Mouse (Mus musculus) monocyte, adult 2 months (primary cell): Measurements from ENCODE around the gene Hnf1a.

Source experiments
- DNase-seq, 2 experiments: peaks; one replicate each; pipeline ENCODE4 v3.0.0; 2022; ENCODE audit warnings: low spot score in 2 of 2, low read depth in 1 of 2

The Hnf1a gene

DNA sequence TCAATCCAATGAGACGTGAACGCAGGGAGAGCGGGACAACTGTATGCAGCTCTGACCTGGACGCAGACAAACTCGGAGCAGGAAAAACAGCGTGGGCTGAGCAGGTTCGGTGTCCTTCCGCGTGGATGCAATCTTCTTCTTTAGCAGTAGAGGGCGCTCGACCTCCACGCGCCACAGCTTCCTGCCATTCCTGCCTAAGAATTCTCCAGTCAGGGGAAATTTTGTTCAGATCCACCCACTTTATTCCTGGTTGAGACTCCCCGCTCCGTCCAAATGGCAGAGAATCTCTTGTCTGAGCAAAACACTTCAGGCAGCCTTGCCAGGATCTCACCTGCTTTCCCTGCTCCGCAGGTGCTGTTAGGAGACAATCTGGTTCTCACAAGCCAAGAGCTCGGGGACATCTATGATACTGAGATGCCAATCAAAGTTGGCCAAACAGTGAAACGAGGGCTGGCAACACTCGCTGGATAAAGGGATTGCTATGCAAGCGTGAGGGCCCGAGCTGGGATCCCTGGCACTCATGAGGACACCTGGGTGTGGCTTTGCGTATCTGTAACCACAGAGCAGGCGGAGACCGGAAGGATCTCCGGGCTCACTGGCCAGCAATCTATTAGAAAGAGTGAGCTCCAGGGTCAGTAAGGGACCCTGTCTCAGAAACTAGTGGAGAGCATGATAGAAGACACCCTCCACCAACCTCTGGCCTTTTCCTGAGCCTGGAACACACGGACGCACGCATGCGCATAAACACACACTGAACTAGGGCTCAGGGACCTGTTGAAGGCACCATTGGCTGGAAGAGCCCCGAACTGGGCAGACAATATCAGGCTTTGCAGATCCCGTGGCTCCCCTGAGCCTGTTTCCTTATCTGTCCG is 8.6 kb upstream of the Hnf1a start:
- peak; percentile 14 to 47 for DNase-seq

DNA sequence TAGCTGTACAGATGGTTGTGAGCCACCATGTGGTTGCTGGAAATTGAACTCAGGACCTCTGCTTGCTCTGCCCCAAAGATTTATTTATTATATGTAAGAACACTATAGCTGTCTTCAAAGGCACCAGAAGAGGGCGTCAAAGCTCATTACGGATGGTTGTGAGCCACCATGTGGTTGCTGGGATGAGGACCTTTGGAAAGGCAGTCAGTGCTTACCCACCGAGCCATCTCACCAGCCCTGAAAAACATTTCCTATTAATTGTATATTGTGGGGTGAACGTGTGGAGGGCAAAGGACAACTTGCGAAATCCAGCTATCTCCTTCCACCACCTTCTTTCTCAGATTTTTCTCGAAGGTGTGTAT is 8.0 kb upstream of the Hnf1a start:
- DNase-seq: no peak

DNA sequence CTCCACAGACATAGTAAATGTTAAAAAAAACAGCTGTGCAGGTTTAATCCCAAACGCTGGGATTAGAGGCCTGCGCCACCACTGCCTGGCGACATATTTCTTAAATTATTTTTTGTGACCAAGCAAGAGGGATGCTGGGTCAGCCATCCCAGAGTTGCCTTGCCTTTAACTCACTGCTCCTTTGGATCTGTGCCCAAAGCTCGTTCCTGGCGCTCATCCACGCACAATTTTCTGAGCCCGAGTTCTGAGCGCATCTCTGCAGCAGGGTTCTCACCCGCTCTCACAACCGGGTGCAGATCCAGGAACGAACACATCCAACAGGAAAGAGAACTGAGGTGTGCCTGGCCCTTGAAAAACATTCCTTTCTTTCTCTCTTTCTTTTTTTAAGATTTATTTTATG is 7.6 kb upstream of the Hnf1a start:
- no peak for DNase-seq

DNA sequence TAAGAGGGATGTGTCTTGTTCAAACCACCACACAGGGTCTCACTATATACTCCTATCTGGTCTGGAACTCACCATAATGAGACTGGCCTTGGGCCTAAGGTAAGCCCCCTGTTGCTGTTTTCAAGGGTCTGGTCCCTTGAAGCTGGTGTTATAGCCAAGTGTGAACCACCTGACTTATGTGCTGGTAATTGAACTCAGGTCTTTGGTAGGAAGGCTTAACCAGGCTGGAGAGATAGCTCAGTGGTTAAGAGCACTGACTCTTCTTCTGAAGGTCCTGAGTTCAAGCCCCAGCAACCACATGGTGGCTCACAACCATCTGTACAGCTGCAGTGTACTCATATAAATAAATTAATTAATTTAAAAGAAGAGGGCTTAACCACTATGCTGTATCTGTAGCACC is 6.0 kb upstream of the Hnf1a start:
- DNase-seq: no peak

DNA sequence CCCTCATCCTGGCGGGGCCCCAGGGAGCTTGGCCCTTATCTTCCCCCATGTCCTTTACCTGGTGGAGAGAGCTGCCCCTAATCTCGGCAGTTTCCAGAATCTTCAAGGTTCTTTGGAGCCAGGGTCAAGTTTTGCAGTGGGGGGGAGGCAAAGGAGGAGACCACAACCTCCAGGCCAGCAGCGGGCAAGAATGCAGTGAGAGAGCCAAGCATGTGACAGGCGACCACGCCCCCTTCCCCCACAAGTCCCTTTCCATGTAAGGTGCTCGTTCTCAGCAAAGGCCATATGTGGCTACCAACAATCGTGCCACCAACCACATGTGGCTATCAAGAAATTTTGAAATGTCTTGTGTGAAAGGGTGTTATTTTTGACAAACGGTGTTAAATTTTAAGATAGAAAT is 2.2 kb upstream of the Hnf1a start:
- DNase-seq: no peak

DNA sequence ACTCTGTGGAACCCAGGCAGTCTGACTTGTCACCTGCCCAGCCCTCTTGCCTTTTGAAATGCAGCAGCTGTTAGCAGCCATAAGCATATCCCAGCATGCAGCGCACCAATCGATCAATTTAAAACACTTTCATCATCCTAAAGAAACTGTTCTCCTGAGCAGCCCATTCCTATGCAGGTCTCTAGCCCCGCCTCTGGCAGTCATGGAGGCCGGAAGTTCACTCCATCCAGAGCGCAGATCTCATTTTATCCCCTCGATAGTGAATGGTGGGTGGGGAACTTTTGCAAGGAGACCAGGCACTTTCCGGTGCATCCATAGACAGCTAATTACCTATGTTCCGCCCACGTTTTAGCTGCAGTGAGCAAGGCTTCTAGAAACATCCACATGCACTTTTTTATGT is 1.3 kb upstream of the Hnf1a start:
- no peak for DNase-seq

DNA sequence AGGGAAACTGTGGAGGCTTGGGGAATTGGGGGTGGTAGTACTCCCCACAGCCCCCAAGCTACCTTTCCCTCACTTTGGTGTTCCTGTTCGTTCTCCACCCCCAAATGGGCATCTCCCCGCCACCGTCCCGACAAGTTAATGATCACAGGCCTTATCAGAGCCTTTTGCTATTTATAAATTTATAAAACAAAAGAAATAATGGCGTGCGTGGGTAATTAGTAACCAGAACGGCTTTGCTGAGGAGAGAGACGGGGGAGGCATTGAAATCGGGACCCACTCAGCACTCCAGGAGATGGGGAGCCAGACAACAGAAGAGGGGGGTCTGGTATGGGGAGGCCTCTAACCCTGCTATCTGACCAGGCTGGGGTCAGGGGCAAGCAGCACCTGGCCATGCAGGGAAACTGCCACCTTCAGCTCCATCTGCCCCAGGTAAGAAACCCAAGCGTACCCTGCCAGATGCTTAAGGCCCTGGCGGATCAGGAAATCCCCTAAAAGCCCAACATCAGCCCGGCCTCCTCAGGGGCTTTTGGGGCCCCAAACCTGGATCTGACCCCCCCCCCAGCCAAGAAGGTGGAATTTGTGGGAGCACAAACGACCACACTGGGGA is 1.2 kb downstream of the Hnf1a start:
- DNase-seq: no peak

DNA sequence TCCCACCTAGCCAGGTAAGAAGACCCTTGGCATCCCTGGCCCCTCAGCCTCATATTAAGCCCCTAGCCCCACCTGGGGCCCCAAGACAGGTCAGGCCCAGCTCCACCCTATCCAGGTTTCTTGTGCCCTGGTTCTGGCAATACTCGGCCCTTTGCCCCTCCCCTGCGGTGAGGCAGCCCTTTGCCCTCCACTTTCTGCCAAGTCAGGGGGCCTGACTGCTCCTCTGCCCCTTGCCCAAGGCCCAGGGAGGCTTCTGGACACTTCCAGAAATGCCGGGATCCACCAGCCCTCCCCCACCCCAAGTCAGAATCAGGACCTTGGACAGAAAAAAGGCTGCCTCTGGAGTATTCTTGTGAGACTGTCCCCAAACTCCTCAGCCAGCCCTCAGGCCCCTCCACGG is 1.8 kb downstream of the Hnf1a start:
- no peak for DNase-seq

DNA sequence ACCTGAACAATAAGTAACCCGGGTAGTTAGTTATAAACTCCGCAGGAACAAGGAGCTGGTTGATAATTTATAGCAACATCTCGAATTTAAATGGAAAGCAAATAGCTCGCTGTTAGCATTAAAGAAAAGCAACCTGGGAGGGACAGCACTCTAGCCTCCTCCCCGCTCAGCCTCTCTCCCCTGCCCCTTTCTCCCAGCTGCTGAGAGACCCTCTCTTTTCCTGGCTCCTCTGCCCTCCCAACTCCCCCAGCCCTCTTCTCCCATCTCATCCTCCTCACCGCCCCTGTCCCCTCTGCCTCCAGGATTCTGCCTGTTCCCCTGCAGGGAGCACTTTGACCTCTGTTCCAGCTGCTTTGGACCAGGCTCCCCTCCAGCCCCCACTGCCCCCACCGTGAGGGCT is 2.2 kb downstream of the Hnf1a start:
- no peak for DNase-seq

DNA sequence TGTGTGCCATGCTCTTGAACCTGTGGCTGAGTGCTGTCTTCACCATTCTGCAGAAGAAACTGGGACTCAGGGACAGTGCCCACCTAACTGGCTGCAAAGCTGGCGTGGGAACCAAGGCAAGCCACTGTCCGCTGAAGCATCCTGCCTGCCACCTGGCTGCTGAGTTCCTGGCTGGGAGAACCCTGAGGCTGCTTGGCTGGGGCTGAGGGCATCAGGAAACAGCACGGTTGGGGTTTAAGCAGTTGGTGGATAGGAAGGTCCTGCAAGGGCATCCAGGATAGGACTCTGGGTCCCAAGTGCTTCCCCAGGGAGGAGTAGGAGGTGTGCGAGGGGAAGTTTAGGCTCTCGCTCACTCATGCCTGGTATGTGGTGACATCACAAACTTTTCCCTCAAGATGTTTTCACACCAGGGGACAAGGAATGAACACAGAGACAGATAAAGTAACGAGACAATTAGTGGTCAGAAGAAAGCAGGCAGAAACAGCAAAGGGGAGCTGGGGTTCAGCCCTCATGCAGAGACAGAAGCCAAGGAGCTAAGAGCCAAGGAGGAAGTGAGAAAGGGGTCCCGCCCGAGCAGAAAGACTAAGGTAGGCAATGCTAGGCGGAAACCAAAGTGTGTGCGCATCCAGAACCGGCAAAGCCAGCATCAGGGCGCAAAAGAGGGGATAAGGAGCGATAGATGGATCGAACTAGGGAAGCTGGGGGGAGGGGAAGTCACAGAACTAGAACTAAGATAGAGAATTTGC is 3.2 kb downstream of the Hnf1a start:
- no peak for DNase-seq

DNA sequence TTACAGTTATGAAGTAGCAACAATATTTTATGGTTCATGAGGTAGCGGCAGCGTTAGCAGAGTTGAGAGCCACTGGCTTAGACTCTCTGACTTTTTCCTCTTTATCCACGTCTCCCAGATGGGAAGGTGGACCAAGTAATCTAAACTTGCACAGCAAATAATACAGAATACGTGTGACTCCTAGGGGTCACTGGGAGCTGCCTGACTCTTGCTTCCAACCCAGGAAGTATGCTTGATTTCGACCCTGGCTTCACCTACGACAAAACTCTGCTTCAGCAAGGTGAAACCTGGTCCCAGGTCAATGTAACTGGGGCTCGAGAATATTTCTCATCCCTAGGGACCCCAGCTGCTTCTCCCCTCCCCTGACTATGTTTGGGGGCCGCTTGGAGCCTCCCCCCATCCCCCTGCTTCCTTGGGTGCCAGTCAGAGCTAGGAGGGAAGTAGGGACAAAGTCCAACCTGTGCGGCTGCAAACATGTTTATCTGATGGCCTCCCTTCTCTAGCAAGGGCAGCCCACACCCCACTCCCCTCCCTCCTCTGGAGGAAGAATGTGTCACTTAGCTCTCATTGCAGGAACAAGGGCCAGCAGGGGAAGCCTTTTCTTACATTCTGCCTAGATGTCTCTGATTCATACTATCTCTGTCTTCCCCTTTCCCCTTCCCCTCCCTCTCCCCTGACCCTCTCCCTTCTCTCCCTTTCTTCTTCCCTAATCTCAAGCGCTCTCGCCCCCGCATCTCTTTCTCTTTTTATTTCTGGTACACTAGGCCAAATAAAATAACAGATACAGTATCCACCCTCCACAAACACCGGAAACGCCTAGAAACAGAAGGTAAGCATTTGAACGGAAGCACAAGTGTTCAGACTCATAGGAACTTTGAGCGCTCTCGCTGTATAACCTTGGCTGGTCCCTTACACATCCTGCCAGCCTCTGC is 5.7 kb downstream of the Hnf1a start:
- no peak for DNase-seq

DNA sequence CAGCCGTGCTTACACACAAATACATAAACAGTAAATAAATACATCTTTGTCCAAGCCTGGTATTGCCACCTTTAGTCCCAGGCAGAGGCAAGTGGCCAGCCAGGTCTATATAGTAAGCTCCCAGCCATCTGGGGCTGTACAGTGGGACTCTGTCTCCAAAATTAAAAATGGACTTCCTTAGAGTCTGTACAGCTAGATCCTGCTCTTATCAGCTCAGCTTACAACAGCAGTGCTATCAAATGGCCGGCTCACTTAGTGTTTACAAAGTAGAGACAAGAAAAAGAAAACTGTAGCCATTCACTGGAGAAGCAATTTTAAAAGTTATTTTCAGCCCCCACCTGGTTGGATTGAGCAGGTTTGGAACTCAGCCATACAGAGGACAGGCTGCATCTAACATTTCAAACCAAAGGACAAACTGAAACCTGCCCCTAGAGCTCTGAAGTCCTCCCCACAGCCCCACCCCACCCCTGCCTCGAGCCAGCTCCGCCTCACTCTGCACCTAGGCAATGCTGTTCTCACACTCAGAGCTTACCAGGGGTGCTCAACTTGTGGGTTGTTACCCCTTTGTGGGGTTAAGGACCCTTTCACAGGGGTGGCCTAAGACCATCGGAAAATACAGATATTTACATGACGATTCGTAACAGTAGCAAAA is 6.5 kb downstream of the Hnf1a start:
- DNase-seq: no peak

DNA sequence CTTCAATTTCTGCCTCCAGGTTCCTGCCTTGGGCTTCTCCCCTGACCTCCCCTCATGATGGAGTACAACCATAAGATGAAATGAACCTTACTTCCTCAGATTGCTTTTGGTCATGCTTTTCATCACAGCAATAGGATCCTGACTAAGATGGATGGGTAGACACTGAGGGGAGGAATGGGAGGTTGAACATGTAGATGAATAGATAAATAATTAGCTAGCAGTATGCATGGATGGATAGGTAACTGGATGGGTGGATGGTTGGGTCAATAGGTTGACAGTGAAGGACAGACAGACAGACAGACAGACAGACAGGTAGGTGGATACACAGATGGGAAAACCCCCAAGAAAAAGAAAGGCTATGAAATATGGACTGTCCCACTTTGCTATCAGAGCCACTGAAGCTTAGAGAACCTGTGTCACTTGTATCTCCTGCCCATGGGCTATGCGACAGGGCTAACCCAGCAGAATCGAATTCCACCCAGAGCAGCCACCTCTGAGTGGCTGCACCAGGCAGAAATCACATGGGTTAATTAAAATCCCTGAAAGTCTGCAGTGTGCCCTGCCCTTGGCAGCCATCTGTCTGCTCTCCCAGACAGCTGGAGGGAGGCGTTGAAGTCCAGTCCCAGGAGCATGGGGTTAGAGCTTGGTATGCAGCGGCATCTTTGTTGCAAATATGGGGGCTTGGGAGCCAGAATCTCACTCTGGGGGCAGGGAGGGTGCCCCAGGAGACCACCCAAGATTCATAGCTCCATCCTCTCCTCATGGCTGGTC is 9.1 kb downstream of the Hnf1a start:
- no peak for DNase-seq

DNA sequence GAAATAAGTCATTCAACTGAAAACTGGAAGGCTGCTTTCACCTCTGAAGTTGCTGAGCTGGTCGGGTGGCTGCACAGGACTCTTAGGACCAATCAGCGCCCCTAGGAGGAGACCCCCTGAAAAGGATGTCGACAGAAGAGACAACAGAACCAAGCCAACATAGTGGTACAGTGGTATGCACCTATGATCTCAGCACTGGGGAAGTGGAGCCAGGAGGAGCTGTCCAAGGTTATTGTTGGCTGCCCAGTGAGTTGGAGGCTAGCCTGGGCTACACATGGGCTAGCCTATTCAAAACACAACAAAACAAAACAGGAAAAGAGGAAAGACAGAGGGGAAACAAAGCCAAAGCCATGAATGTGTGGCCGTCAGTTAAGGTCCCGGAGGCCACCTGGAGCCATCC is 12.8 kb downstream of the Hnf1a start:
- DNase-seq: no peak

DNA sequence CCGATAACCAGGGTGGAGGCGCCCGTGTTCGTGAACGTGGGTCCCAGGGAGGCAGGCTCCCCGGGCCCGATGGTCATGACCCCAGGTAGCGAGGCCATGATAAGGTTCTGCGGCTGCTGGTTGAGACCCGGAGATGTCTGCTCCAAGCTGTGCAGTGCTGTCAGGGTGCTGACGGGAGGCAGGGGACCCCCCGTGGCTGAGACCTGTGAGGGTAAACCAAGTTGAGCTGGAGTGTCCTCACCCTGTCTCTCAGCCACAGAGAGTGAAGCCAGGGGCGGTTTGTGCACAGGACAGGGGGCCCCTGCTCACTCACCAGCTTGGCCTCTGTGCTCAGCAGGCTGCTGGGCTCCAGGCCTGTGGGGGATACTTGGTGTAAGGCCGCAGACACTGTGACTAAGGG is 17.6 kb downstream of the Hnf1a start:
- no peak for DNase-seq

DNA sequence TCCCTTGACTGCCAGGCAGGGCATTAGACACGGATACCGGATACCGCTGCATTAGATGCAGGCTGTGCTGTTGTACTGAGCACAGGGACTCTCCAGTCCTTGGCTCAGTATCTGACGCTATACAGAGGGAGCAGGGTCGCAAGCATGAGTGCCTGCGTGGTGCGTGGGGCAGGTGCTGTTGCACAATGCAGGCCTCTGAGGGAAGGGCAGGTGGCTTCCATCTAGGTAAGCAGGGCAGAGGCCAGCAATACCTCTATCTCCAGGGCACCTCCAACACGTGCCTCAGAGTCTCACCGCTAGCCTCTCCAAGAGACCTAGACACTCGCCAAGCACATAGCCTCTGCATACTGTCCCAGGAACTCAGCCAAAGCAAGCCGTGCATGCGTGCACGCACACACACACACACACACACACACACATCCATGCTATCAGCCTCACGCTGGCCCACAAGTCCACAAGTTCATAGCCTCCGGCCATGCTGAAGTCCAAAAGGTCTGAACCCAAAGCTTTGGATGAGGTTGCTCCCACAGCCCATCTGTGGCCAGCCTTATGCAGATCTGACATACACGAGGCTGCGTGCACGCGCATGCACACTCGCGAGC is 19.5 kb downstream of the Hnf1a start:
- no peak for DNase-seq

DNA sequence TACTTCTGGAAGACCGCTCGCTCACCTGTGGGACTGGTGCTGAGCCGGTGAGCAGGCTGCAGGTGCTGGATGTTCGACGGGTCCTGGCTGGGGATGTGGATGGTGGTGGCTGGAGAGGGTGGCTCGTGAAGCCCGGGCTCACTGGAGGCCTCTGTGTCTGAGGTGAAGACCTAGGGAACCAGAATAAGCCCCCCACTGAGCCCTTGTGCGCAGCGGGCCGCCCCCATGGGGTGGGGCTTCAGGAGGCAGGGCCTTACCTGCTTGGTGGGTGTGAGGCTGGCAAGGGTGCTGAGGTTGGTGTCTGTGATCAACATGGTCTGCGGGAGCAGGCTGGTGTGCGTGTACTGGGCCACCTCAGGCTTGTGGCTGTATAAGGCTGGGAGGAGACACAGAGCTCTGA is 20.2 kb downstream of the Hnf1a start:
- no peak for DNase-seq

DNA sequence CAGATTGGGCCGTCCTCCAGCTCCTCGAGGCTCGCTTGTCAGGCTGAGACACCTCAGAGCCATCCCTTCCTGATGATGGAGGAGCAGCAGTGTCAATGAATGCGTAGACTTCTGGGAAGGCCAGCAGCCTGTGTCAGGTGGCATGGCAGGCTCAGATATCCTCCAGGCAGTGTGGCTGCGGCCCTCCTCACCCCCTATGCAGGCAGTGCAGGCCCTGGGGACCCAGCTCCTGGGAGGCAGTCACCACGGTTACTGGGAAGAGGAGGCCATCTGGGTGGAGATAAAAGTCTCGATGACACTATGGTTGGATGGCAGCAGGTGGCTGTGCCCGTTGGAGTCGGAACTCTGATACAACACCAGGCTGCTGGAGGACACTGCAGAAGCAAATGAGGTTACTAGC is 21.1 kb downstream of the Hnf1a start:
- DNase-seq: no peak

DNA sequence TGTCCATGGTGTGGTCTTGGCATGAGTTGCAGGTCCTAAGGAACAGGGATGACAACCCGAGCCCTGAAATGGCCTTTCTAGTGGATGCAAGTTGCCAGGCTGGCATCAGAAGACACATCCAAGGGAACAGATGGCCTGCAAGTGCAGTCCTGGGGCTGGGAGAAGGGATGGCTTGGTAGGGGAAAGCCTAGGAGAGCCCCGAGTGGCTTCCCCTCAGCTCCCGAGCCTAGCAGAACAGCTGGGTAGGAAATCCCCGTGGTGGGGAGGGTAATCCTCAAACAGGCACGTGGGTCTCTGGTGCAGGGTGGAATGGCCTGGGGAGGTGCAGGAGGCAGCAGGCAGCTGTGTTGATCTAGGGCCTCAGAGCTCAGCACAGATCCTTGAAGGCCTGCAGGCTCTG is 21.6 kb downstream of the Hnf1a start:
- DNase-seq: no peak

DNA sequence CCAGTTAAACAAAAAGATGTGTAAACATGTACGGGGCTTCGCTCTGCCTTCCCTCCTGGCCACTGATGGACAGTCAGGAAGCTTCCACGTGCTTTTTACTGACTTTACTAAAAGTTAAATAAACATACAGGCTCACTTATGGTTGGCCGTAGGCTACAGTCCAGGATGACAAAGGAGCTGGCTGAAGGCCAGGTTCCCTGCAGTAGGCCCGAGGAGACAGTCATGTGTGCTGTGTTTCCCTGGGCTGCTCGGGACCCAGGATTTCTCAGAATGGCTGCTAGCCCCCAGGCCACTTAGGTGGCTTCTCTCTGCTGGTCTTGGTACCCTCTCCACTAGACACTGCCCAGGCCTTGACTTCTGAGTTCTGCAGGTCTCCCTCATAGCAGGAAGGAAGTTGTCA is 22.0 kb downstream of the Hnf1a start:
- DNase-seq: no peak
